Mouse (Mus musculus): ENCODE data around the gene Eif1ad. TPM values are rescaled to one million over a fixed set of nuclear protein-coding genes. Genes with fewer than 3 reads are reported as not detected.

Eif1ad gene
- polyA plus RNA-seq (2012; rRNA removed): 18.4 and 22.0 TPM in 2 replicates
- 22.9 and 24.3 TPM in 2 replicates for polyA plus RNA-seq (2014; fragmentation: Nextera tagmentation; extraction: Ambion mirVana)

- H3K9ac ChIP-seq (replicated peaks): peak within 1 kb of the TSS; percentile 91
- peaks cover 43% of the 10 kb centered on the region for H3K36me3 ChIP-seq (replicated peaks; ENCODE audit: control insufficient read depth, insufficient read depth, low read depth)
- TF ChIP-seq EP300 (IDR thresholded peaks at IDR 0.05; ENCODE audit: low read depth) (peak; percentile 37), CTCF (IDR thresholded peaks at IDR 0.05; ENCODE audit: low read depth) (no peak; the same call in 1 of the 2 replicates)
- no peaks in the 10 kb centered on the region for H3K27me3 ChIP-seq (ENCODE audit: control insufficient read depth, insufficient read depth, low read length)
- peak; percentile 94 to 96 (median 95) for DNase-seq (ENCODE audit: low read depth in 3 of 3, low spot score in 3 of 3)
- H3K9me3 ChIP-seq (ENCODE audit: control insufficient read depth, low read length): no peaks in the 10 kb centered on the region
- H3K4me3 ChIP-seq (ENCODE audit: insufficient read depth in 1 of 2, low read depth in 2 of 2, low read length in 2 of 2): peak within 1 kb of the TSS; percentile 78 to 97
- H3K4me1 ChIP-seq (replicated peaks; ENCODE audit: control insufficient read depth in 2 of 2, insufficient read depth in 2 of 2, low read length in 1 of 2): peaks cover 13 to 14% of the 10 kb centered on the region in 2 experiments
- H3K4me2 ChIP-seq (ENCODE audit: low read depth): peak within 1 kb of the TSS; percentile 99
- WGBS (ENCODE audit: insufficient replicate concordance): under 1% methylated on average over 92 of the region's 92 CpGs
- peak; percentile 95 for ATAC-seq (ENCODE audit: insufficient read depth)
- peak within 1 kb of the TSS; percentile 81 for H3K27ac ChIP-seq
Observed at GRCm38 (mm10) chr19:5366175-5367052, at the start of gene Eif1ad. Gene Eif1ad (plus strand): TSS chr19:5366741.

- no peaks in the 10 kb centered on the region for H3K36me3 ChIP-seq (replicated peaks; ENCODE audit: control insufficient read depth, insufficient read depth, low read depth)
- H3K4me2 ChIP-seq (ENCODE audit: low read depth): no peak overlapping the region
- H3K27me3 ChIP-seq (ENCODE audit: control insufficient read depth, insufficient read depth, low read length): no peaks in the 10 kb centered on the region
- H3K4me3 ChIP-seq (ENCODE audit: insufficient read depth in 1 of 2, low read depth in 2 of 2, low read length in 2 of 2): no peak overlapping the region
- ATAC-seq (ENCODE audit: insufficient read depth): no peak
- no peaks in the 10 kb centered on the region for H3K9me3 ChIP-seq (ENCODE audit: control insufficient read depth, low read length)
- no peaks in the 10 kb centered on the region for H3K4me1 ChIP-seq (replicated peaks; ENCODE audit: control insufficient read depth in 2 of 2, insufficient read depth in 2 of 2, low read length in 1 of 2)
- H3K9ac ChIP-seq (replicated peaks): no peak overlapping the region
- 39% methylated on average over 17 of the region's 17 CpGs for WGBS (ENCODE audit: insufficient replicate concordance)
- TF ChIP-seq CTCF (IDR thresholded peaks at IDR 0.05; ENCODE audit: low read depth): no peak
- TF ChIP-seq EP300 (IDR thresholded peaks at IDR 0.05; ENCODE audit: low read depth): no peak
- DNase-seq (ENCODE audit: low read depth in 3 of 3, low spot score in 3 of 3): no peak
- no peak overlapping the region for H3K27ac ChIP-seq
Observed at GRCm38 (mm10) chr19:5323801-5324200, 42.7 kb upstream of the Eif1ad start.

GRCm38 (mm10) chr19:5327970-5328369 lies 38.6 kb upstream of the Eif1ad start:
- TF ChIP-seq EP300 (IDR thresholded peaks at IDR 0.05; ENCODE audit: low read depth): no peak
- no peak for TF ChIP-seq CTCF (IDR thresholded peaks at IDR 0.05; ENCODE audit: low read depth)
- H3K4me1 ChIP-seq (replicated peaks; ENCODE audit: control insufficient read depth in 2 of 2, insufficient read depth in 2 of 2, low read length in 1 of 2): no peaks in the 10 kb centered on the region
- no peak for DNase-seq (ENCODE audit: low read depth in 3 of 3, low spot score in 3 of 3)
- 72% methylated on average over 19 of the region's 19 CpGs for WGBS (ENCODE audit: insufficient replicate concordance)
- H3K4me3 ChIP-seq (ENCODE audit: insufficient read depth in 1 of 2, low read depth in 2 of 2, low read length in 2 of 2): no peak overlapping the region
- H3K4me2 ChIP-seq (ENCODE audit: low read depth): no peak overlapping the region
- no peak for ATAC-seq (ENCODE audit: insufficient read depth)
- H3K9ac ChIP-seq (replicated peaks): no peak overlapping the region
- H3K36me3 ChIP-seq (replicated peaks; ENCODE audit: control insufficient read depth, insufficient read depth, low read depth): no peaks in the 10 kb centered on the region
- no peaks in the 10 kb centered on the region for H3K9me3 ChIP-seq (ENCODE audit: control insufficient read depth, low read length)
- no peak overlapping the region for H3K27ac ChIP-seq
- no peaks in the 10 kb centered on the region for H3K27me3 ChIP-seq (ENCODE audit: control insufficient read depth, insufficient read depth, low read length)

GRCm38 (mm10) chr19:5334741-5335140 lies 31.8 kb upstream of the Eif1ad start:
- H3K4me1 ChIP-seq (replicated peaks; ENCODE audit: control insufficient read depth in 2 of 2, insufficient read depth in 2 of 2, low read length in 1 of 2): no peaks in the 10 kb centered on the region
- H3K27me3 ChIP-seq (ENCODE audit: control insufficient read depth, insufficient read depth, low read length): no peaks in the 10 kb centered on the region
- no peak overlapping the region for H3K27ac ChIP-seq
- no peaks in the 10 kb centered on the region for H3K9me3 ChIP-seq (ENCODE audit: control insufficient read depth, low read length)
- no peak for DNase-seq (ENCODE audit: low read depth in 3 of 3, low spot score in 3 of 3)
- no peak for ATAC-seq (ENCODE audit: insufficient read depth)
- H3K9ac ChIP-seq (replicated peaks): no peak overlapping the region
- H3K4me3 ChIP-seq (ENCODE audit: insufficient read depth in 1 of 2, low read depth in 2 of 2, low read length in 2 of 2): no peak overlapping the region
- TF ChIP-seq EP300 (IDR thresholded peaks at IDR 0.05; ENCODE audit: low read depth): no peak
- no peak for TF ChIP-seq CTCF (IDR thresholded peaks at IDR 0.05; ENCODE audit: low read depth)
- 64% methylated on average over 5 of the region's 5 CpGs for whole genome bisulfite sequencing (ENCODE audit: insufficient replicate concordance)
- H3K4me2 ChIP-seq (ENCODE audit: low read depth): no peak overlapping the region
- H3K36me3 ChIP-seq (replicated peaks; ENCODE audit: control insufficient read depth, insufficient read depth, low read depth): no peaks in the 10 kb centered on the region

- no peak within 1 kb of the TSS for H3K27ac ChIP-seq
- no peak within 1 kb of the TSS for H3K4me3 ChIP-seq (ENCODE audit: insufficient read depth in 1 of 2, low read depth in 2 of 2, low read length in 2 of 2)
- no peaks in the 10 kb centered on the region for H3K4me1 ChIP-seq (replicated peaks; ENCODE audit: control insufficient read depth in 2 of 2, insufficient read depth in 2 of 2, low read length in 1 of 2)
- H3K9me3 ChIP-seq (ENCODE audit: control insufficient read depth, low read length): no peaks in the 10 kb centered on the region
- ATAC-seq (ENCODE audit: insufficient read depth): no peak
- H3K4me2 ChIP-seq (ENCODE audit: low read depth): no peak within 1 kb of the TSS
- no peak for DNase-seq (ENCODE audit: low read depth in 3 of 3, low spot score in 3 of 3)
- TF ChIP-seq CTCF (IDR thresholded peaks at IDR 0.05; ENCODE audit: low read depth) (no peak), EP300 (IDR thresholded peaks at IDR 0.05; ENCODE audit: low read depth) (no peak)
- WGBS (ENCODE audit: insufficient replicate concordance): 69% methylated on average over 6 of the region's 6 CpGs
- no peak within 1 kb of the TSS for H3K9ac ChIP-seq (replicated peaks)
- H3K36me3 ChIP-seq (replicated peaks; ENCODE audit: control insufficient read depth, insufficient read depth, low read depth): no peaks in the 10 kb centered on the region
- H3K27me3 ChIP-seq (ENCODE audit: control insufficient read depth, insufficient read depth, low read length): no peaks in the 10 kb centered on the region
Observed at GRCm38 (mm10) chr19:5335441-5335840, 31.1 kb upstream of the Eif1ad start, which contains the start of gene Catsper1. Gene Catsper1 (plus strand): TSS chr19:5335741.

All from liver, embryonic 14.5 days (tissue).